Mouse (Mus musculus): Measurements from ENCODE around the gene Lmx1b. TPM values are rescaled to one million over a fixed set of nuclear protein-coding genes. Genes with fewer than 3 reads are reported as not detected.

The Lmx1b gene
- 0.59 and 0.67 TPM in 2 replicates for polyA plus RNA-seq (2015; fragmentation: Nextera tagmentation; extraction: Ambion mirVana)

- no peak for ATAC-seq (ENCODE audit: insufficient number of reproducible peaks, low FRiP score, low TSS enrichment, low read depth)
- Histone ChIP-seq H3K9ac (no peak within 1 kb of the TSS), H3K36me3 (no peaks in the 10 kb centered on the region), H3K27ac (replicated peaks) (no peak within 1 kb of the TSS), H3K9me3 (replicated peaks) (no peaks in the 10 kb centered on the region), H3K4me1 (peaks cover 45% of the 10 kb centered on the region), H3K27me3 (peaks cover 98% of the 10 kb centered on the region), H3K4me3 (replicated peaks) (peak within 1 kb of the TSS; percentile 47), H3K4me2 (replicated peaks) (peak within 1 kb of the TSS; percentile 74)
- WGBS, result under 1% methylated on average over 46 of the region's 53 CpGs
These were observed at the start of gene Lmx1b for GRCm38 (mm10) chr2:33640171-33640721. TSS of gene Lmx1b (minus strand) at chr2:33640511.

GRCm38 (mm10) chr2:33689880-33690462, 49.7 kb upstream of the Lmx1b start:
- ATAC-seq (ENCODE audit: insufficient number of reproducible peaks, low FRiP score, low TSS enrichment, low read depth), result no peak
- Histone ChIP-seq H3K27ac (replicated peaks) (no peak overlapping the region), H3K36me3 (no peaks in the 10 kb centered on the region), H3K4me3 (replicated peaks) (no peak overlapping the region), H3K4me1 (no peaks in the 10 kb centered on the region), H3K27me3 (0 out of 2 replicates have a peak, but pooled peaks cover 5% of the 10 kb centered on the region), H3K4me2 (replicated peaks) (no peak overlapping the region), H3K9me3 (replicated peaks) (no peaks in the 10 kb centered on the region), H3K9ac (no peak overlapping the region)
- WGBS, result 28% methylated on average over 9 of the region's 9 CpGs

GRCm38 (mm10) chr2:33689155-33689879, 49.0 kb upstream of the Lmx1b start:
- Histone ChIP-seq H3K9ac (no peak overlapping the region), H3K4me2 (replicated peaks) (no peak overlapping the region), H3K27me3 (0 out of 2 replicates have a peak, but pooled peaks cover 5% of the 10 kb centered on the region), H3K4me3 (replicated peaks) (no peak overlapping the region), H3K27ac (replicated peaks) (no peak overlapping the region), H3K36me3 (no peaks in the 10 kb centered on the region), H3K4me1 (no peaks in the 10 kb centered on the region), H3K9me3 (replicated peaks) (no peaks in the 10 kb centered on the region)
- ATAC-seq (ENCODE audit: insufficient number of reproducible peaks, low FRiP score, low TSS enrichment, low read depth), result no peak
- 55% methylated on average over 23 of the region's 23 CpGs for WGBS

GRCm38 (mm10) chr2:33683594-33683993, 43.3 kb upstream of the Lmx1b start:
- Histone ChIP-seq H3K27ac (replicated peaks) (no peak overlapping the region), H3K4me2 (replicated peaks) (no peak overlapping the region), H3K9ac (no peak overlapping the region), H3K4me1 (no peaks in the 10 kb centered on the region), H3K9me3 (replicated peaks) (no peaks in the 10 kb centered on the region), H3K4me3 (replicated peaks) (no peak overlapping the region), H3K36me3 (no peaks in the 10 kb centered on the region), H3K27me3 (peaks cover 4% of the 10 kb centered on the region; the same call in 1 of the 2 replicates)
- no peak for ATAC-seq (ENCODE audit: insufficient number of reproducible peaks, low FRiP score, low TSS enrichment, low read depth)
- WGBS, result 65% methylated on average over 4 of the region's 4 CpGs

- peaks cover 4% of the 10 kb centered on the region; the same call in 1 of the 2 replicates for H3K27me3 ChIP-seq
- no peak for ATAC-seq (ENCODE audit: insufficient number of reproducible peaks, low FRiP score, low TSS enrichment, low read depth)
- H3K36me3 ChIP-seq, result no peaks in the 10 kb centered on the region
- no peak overlapping the region for H3K4me2 ChIP-seq (replicated peaks)
- no peak overlapping the region for H3K9ac ChIP-seq
- 48% methylated on average over 6 of the region's 6 CpGs for WGBS
- no peak overlapping the region for H3K4me3 ChIP-seq (replicated peaks)
- no peak overlapping the region for H3K27ac ChIP-seq (replicated peaks)
- H3K9me3 ChIP-seq (replicated peaks), result no peaks in the 10 kb centered on the region
- H3K4me1 ChIP-seq, result no peaks in the 10 kb centered on the region
These were observed 42.8 kb upstream of the Lmx1b start for GRCm38 (mm10) chr2:33683095-33683494.

GRCm38 (mm10) chr2:33682219-33682618, 41.9 kb upstream of the Lmx1b start:
- no peak for ATAC-seq (ENCODE audit: insufficient number of reproducible peaks, low FRiP score, low TSS enrichment, low read depth)
- Histone ChIP-seq H3K36me3 (no peaks in the 10 kb centered on the region), H3K27ac (replicated peaks) (no peak overlapping the region), H3K9me3 (replicated peaks) (no peaks in the 10 kb centered on the region), H3K4me3 (replicated peaks) (no peak overlapping the region), H3K4me2 (replicated peaks) (no peak overlapping the region), H3K9ac (no peak overlapping the region), H3K4me1 (no peaks in the 10 kb centered on the region), H3K27me3 (peaks cover 4% of the 10 kb centered on the region; the same call in 1 of the 2 replicates)
- WGBS, result 6% methylated on average over 4 of the region's 4 CpGs

GRCm38 (mm10) chr2:33678950-33679654, 38.8 kb upstream of the Lmx1b start:
- WGBS, result 75% methylated on average over 12 of the region's 12 CpGs
- Histone ChIP-seq H3K9ac (no peak overlapping the region), H3K9me3 (replicated peaks) (no peaks in the 10 kb centered on the region), H3K4me3 (replicated peaks) (no peak overlapping the region), H3K27ac (replicated peaks) (no peak overlapping the region), H3K4me1 (no peaks in the 10 kb centered on the region), H3K36me3 (no peaks in the 10 kb centered on the region), H3K27me3 (peaks cover 4% of the 10 kb centered on the region; the same call in 1 of the 2 replicates), H3K4me2 (replicated peaks) (no peak overlapping the region)
- no peak for ATAC-seq (ENCODE audit: insufficient number of reproducible peaks, low FRiP score, low TSS enrichment, low read depth)

- no peaks in the 10 kb centered on the region for H3K36me3 ChIP-seq
- WGBS, result 71% methylated on average over 10 of the region's 10 CpGs
- H3K4me3 ChIP-seq (replicated peaks), result no peak overlapping the region
- ATAC-seq (ENCODE audit: insufficient number of reproducible peaks, low FRiP score, low TSS enrichment, low read depth), result no peak
- H3K9me3 ChIP-seq (replicated peaks), result no peaks in the 10 kb centered on the region
- H3K27me3 ChIP-seq, result no peaks in the 10 kb centered on the region
- no peak overlapping the region for H3K27ac ChIP-seq (replicated peaks)
- no peak overlapping the region for H3K9ac ChIP-seq
- no peak overlapping the region for H3K4me2 ChIP-seq (replicated peaks)
- H3K4me1 ChIP-seq, result no peaks in the 10 kb centered on the region
These were observed 32.6 kb upstream of the Lmx1b start for GRCm38 (mm10) chr2:33672701-33673472.

GRCm38 (mm10) chr2:33668741-33669140, 28.4 kb upstream of the Lmx1b start:
- WGBS, result 73% methylated on average over 6 of the region's 6 CpGs
- Histone ChIP-seq H3K9ac (no peak overlapping the region), H3K9me3 (replicated peaks) (no peaks in the 10 kb centered on the region), H3K4me3 (replicated peaks) (no peak overlapping the region), H3K4me2 (replicated peaks) (no peak overlapping the region), H3K27ac (replicated peaks) (no peak overlapping the region), H3K27me3 (no peaks in the 10 kb centered on the region; the same call in 1 of the 2 replicates), H3K36me3 (no peaks in the 10 kb centered on the region), H3K4me1 (peaks cover 10% of the 10 kb centered on the region)
- ATAC-seq (ENCODE audit: insufficient number of reproducible peaks, low FRiP score, low TSS enrichment, low read depth), result no peak

GRCm38 (mm10) chr2:33666388-33666945, 26.2 kb upstream of the Lmx1b start:
- WGBS, result 24% methylated on average over 11 of the region's 11 CpGs

More at GRCm38 (mm10) chr2:33666388-33666945, 26.2 kb upstream of the Lmx1b start:
- peaks cover 10% of the 10 kb centered on the region for H3K4me1 ChIP-seq
- H3K36me3 ChIP-seq, result no peaks in the 10 kb centered on the region
- no peaks in the 10 kb centered on the region; the same call in 1 of the 2 replicates for H3K27me3 ChIP-seq
- no peak for ATAC-seq (ENCODE audit: insufficient number of reproducible peaks, low FRiP score, low TSS enrichment, low read depth)
- H3K9ac ChIP-seq, result no peak overlapping the region
- H3K27ac ChIP-seq (replicated peaks), result no peak overlapping the region
- H3K4me2 ChIP-seq (replicated peaks), result no peak overlapping the region
- H3K4me3 ChIP-seq (replicated peaks), result no peak overlapping the region
- no peaks in the 10 kb centered on the region for H3K9me3 ChIP-seq (replicated peaks)
